Mouse (Mus musculus) CD4-positive, CD25-positive, alpha-beta regulatory T cell, adult 4 months (primary cell): ENCODE measurements around the gene Tgfbi. TPM values are rescaled to one million over a fixed set of nuclear protein-coding genes. Genes with fewer than 3 reads are reported as not detected.

Source experiments
- ATAC-seq: one replicate; pipeline ENCODE4 v1.8.0; 2017
- polyA plus RNA-seq, 2 experiments: library from polyadenylated mRNA; unstranded; fragments of 100-300 nt; shearing (Covaris generic); gene quantifications; one replicate each; pipeline ENCODE4 v1.2.1; 2017

Gene Tgfbi
- polyA plus RNA-seq, 2 experiments from 2014 or later, result 0.40 to 0.75 TPM

DNA sequence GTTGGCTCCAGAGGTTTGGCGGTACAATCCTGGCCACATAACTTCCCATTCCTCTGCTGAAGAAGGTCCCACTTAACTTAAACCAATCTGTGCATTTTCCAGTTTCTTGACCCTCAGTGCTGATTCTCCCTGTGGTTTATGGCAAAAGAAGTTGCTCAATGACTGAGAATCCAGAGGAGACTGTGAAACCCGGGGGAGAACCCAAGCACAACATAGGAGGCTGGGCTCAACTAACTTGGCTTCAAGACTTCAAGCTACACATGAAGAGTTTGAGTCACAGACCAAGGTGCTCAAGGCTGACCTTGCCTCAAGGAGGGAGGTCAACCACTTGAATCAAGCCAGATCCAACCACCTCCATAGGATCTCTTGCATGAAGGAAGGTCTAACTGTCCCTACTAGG, 9.8 kb upstream of the Tgfbi start:
- ATAC-seq, result no peak

GRCm38 (mm10) chr13:56600216-56600890, 9.0 kb upstream of the Tgfbi start:
- no peak for ATAC-seq

DNA sequence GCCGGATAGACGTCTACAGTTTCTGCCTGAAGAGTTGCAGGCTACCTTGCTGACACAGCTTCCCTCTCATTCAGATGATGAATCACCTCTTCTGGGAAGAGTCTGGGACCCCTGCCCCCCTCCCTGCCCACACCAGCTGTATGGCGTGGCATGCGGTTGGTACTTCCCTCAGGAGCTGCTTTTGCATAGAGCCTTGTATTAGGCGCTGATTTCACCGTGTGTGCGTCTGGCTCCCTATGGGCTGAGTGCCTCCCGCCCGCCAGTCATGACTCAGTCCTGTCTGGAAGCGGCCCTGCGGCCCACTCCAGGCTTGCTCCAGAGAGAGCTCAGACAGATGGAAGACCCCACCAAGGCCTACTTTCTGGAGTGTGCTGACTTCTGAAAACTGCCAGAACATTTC, 8.1 kb upstream of the Tgfbi start:
- no peak for ATAC-seq

- no peak for ATAC-seq
Observed at GRCm38 (mm10) chr13:56605503-56605902, 3.8 kb upstream of the Tgfbi start.

GRCm38 (mm10) chr13:56606724-56607123, 2.6 kb upstream of the Tgfbi start:
- no peak for ATAC-seq

- no peak for ATAC-seq
Observed at GRCm38 (mm10) chr13:56607225-56607624, 2.1 kb upstream of the Tgfbi start.

- ATAC-seq, result no peak
Observed at GRCm38 (mm10) chr13:56607846-56608245, 1.5 kb upstream of the Tgfbi start.

GRCm38 (mm10) chr13:56611129-56611528, 1.8 kb downstream of the Tgfbi start:
- no peak for ATAC-seq

DNA sequence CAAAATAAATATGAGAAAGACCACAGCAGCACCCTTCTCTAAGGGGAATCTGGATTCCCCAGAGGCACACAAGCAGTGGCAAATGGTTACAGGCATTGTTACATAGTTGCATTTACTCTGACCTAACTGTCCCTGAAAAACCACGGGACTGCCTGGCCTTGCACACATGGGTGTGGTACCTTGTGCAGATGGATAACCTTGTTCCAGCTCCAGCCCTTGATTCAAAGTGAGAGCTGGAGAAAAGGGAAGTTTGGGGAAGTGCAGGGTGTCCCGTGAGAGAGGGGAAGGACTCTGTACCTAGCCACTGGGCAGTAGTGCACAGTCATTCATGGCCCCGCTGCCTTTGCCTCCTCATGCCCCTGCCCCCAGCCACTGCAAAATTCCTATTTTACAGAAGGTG, 2.4 kb downstream of the Tgfbi start:
- no peak for ATAC-seq

- ATAC-seq, result no peak
Observed at GRCm38 (mm10) chr13:56612331-56612730, 3.0 kb downstream of the Tgfbi start.

DNA sequence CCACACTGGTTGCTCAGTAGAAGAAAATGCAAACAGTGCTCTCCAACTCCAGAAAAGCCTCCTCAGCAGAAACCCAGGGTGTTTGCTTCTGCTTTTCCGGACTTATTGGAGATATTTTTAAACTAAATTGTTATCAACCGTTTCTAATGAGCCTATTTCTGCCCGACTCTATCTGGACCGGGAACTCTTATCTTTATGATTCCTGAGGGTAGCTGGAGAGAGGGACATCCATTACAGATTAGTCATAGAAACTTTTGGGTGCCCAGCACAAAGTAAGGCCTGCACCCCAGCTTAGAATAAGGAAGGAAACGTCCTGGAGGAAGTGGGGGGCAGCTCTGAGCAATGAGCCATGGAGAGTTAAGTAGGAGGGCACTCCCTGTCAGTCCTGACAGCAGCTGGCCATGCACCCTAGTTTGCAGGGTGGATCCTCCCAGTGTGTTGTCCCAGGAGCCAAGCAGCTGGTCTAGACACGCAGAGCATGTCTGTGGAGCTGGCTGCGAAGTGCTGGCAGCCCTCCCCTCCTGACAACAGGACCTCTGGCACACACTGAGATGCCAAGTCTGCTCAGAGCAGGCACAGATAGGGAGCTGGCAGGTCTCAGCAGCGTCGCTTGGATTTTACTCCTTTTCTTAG, 4.2 kb downstream of the Tgfbi start:
- no peak for ATAC-seq

DNA sequence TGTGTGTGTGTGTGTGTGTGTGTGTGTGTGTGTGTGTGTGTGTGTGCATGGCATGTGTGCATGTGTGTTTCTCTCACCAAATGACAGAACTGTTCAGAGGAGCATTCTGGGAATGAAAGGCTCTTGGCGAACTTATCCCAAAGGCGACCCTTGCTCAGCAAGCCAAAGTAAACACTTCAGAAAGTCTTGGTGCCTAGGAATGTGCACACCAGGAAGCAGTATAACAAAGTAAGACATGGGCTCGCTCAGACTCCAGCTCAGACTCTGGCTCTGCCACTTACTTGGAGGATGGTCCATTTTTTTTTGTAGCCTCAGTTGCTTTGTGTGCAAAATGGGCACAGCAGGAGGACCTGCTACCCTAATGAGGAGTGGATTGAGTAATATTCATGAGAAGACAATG, 5.4 kb downstream of the Tgfbi start:
- ATAC-seq, result no peak

GRCm38 (mm10) chr13:56615223-56615622, 5.9 kb downstream of the Tgfbi start:
- ATAC-seq, result no peak

GRCm38 (mm10) chr13:56615864-56616263, 6.5 kb downstream of the Tgfbi start:
- no peak for ATAC-seq

GRCm38 (mm10) chr13:56616386-56616785, 7.1 kb downstream of the Tgfbi start:
- no peak for ATAC-seq

GRCm38 (mm10) chr13:56617197-56617596, 7.9 kb downstream of the Tgfbi start:
- no peak for ATAC-seq

GRCm38 (mm10) chr13:56622201-56622757, 13.0 kb downstream of the Tgfbi start:
- no peak for ATAC-seq

DNA sequence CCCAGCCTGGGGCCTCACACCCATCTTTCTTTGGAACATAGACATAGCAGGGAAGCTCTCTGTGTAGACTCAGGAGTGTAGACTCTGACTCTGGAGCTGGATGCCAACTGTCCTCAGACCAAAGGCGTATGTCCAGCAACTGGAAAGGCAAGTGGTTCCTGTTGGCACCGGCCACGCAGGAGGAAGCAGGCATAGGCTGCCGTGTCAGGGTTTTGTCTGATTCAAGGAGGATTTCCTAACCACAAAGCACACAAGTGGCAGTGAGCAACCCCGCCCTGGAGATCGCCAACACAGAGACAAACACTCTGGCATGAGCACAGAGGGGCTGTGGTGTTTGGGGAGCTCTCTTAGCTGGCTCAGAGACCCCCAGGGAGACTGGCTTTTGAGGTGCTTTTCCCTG, 17.2 kb downstream of the Tgfbi start:
- ATAC-seq, result no peak

DNA sequence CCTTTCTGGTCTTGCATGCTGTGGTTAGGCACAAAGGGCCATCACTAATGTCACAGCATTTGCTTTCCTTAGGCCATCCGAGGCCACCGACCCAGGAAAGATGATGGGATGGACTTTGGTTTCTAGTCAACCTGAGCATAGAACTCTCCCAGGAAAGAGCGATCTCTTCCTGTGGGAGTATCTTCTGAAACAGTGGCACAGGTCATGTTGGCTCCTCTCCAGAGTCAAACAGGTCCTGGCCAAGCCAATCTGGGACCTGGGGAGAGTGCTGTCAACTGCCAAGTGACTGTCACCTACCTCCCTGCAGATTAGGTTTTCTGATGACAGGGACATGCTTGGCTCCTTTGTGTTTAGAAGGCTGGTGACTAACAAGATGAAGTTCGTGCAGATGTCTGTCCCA, 20.8 kb downstream of the Tgfbi start:
- no peak for ATAC-seq

DNA sequence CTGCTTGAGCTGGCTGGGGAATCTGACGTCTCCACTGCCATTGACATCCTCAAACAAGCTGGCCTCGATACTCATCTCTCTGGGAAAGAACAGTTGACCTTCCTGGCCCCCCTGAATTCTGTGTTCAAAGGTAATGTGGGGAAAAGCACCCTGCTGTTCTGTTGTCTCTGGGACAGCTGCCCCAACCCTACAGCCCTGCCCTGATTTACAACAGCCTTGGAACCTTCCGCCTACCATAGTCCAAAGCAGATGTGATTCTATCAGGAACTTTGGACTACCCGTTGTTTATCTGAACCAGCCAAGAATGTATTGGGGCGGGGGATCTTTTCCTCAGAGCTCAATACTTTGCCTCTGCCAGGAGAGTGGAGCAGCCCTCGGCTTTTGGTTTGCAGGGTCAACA, 21.2 kb downstream of the Tgfbi start:
- no peak for ATAC-seq

DNA sequence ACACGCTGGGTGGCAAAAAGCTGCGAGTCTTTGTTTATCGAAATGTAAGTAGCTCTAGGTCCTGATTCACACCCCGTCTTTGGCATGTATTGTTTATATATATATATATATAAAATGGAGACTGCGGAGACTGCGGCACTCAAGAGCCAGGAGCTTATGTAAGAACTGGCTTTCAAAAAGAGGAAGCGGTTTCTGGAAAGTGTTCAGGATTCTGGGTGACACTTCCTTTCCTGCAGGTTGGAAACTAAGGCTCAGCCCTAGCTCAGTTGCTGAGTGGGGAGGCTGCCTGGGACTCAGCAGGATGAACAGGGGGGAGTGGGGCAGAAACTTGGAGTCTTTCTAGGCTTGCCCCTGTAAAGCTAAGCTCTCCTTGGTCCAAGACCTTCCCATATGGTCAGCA, 22.0 kb downstream of the Tgfbi start:
- no peak for ATAC-seq

DNA sequence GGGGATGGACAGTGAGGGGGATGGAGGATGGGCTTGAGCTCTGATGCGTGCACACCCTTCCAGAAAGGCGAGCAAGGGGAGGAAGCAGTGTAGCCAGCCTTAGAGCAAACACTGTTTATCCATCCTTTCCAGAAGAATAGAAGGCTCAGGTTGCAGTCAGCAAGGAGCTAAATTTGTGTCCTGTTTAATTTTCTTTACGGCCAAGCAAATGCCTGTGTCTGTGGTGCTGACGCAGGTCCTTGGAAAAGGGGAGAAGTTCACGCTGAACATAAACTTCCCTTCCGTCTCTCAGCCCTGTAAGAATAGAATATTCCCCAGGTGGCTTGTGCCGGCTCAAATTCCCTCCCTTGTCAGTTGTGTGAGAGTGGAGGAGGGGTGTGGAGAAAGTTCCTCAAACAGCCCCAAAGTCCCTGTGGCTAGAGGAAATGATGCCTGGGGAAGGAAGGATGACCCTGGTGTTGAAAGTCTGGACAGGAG, 24.9 kb downstream of the Tgfbi start:
- ATAC-seq, result no peak

DNA sequence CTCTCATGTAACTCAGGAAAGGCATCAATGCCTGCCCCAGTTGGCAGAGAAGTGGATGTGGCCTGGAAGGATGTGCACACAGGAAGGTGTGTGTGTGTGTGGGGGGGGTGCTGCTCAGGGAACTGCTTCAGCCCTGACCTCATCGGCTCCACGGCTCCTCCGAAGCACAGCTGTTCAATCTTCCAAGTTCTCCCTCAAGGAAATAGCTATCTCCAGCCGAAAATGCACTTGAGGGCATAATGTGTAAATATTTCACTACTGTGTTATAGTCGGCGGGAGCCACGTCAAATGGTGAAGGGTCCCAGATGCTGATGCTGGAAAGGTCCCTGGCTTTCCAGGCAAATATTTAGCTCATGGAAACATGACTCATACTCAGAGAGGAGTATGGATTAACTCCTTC, 25.6 kb downstream of the Tgfbi start:
- ATAC-seq, result no peak

DNA sequence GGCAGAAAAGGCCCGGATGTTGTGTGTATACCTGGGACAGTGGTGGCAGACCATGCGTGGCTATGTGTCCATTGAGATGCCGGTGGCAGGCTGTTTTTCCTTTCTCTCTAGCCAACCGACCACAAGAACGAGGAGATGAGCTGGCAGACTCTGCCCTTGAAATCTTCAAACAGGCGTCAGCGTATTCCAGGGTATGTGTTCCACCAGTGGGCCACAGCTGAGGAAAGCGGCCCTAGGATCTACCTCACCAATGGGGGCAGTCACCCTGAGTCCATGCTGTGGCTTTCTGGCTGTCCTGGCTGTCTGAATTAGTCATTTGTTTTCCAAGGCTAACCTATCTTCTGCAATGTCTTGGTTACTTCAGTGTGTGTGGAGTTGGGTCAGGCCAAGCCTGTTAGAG, 27.7 kb downstream of the Tgfbi start:
- ATAC-seq, result no peak
